Mouse (Mus musculus): ENCODE measurements around the gene Ptprg. TPM values are rescaled to one million over a fixed set of nuclear protein-coding genes. Genes with fewer than 3 reads are reported as not detected.
A peak's percentile ranks its signal among the peaks of the same experiment; 100 is the strongest.

Ptprg gene
- polyA plus RNA-seq, 1 experiment = 22.0 TPM

GRCm38 (mm10) chr14:11678201-11678600, 124.9 kb downstream of the Ptprg start:
- peaks cover 13% of the 10 kb centered on the region for H3K4me1 ChIP-seq (ENCODE audit: control insufficient read depth, insufficient read depth, low read length)
- H3K27me3 ChIP-seq (ENCODE audit: control insufficient read depth, insufficient read depth, low read length) = no peaks in the 10 kb centered on the region
- no peak overlapping the region for H3K4me3 ChIP-seq (replicated peaks; ENCODE audit: insufficient read depth, low read depth, low read length)
- no peak overlapping the region for H3K27ac ChIP-seq (ENCODE audit: insufficient read depth, low read length)
- TF ChIP-seq CTCF (IDR thresholded peaks at IDR 0.05; ENCODE audit: borderline replicate concordance, insufficient read depth, low read depth, low read length) (no peak), POLR2A (IDR thresholded peaks at IDR 0.05; ENCODE audit: borderline replicate concordance, insufficient read depth, low read length) (no peak)
- WGBS = 84% methylated on average over 4 of the region's 4 CpGs
- no peak for DNase-seq

DNA sequence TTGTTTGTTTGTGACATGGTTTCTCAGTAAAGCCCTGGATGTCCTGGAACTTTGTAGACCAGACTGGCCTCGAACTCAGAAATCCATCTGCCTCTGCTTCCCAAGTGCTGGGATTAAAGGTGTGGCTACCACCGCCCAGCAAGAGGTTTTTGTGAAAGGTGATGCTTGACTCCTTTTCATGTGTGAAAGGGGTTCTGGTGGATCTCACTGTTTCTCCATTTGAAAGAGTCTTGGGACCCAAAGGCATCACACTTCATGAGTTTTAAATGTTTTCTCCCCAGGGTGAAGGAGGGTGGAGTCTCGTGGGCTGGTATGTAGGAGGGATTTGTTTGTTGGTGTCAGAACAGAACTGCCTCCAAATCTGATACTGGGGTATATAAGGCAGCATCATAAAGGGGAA, 126.4 kb downstream of the Ptprg start:
- Histone ChIP-seq H3K4me3 (replicated peaks; ENCODE audit: insufficient read depth, low read depth, low read length) (no peak overlapping the region), H3K27ac (ENCODE audit: insufficient read depth, low read length) (no peak overlapping the region), H3K4me1 (ENCODE audit: control insufficient read depth, insufficient read depth, low read length) (peaks cover 14% of the 10 kb centered on the region), H3K27me3 (ENCODE audit: control insufficient read depth, insufficient read depth, low read length) (no peaks in the 10 kb centered on the region)
- DNase-seq = no peak
- TF ChIP-seq CTCF (IDR thresholded peaks at IDR 0.05; ENCODE audit: borderline replicate concordance, insufficient read depth, low read depth, low read length) = no peak
- no peak for TF ChIP-seq POLR2A (IDR thresholded peaks at IDR 0.05; ENCODE audit: borderline replicate concordance, insufficient read depth, low read length)
- 89% methylated on average over 3 of the region's 3 CpGs for WGBS

GRCm38 (mm10) chr14:11680621-11681020, 127.3 kb downstream of the Ptprg start:
- Histone ChIP-seq H3K4me3 (replicated peaks; ENCODE audit: insufficient read depth, low read depth, low read length) (no peak overlapping the region), H3K27me3 (ENCODE audit: control insufficient read depth, insufficient read depth, low read length) (no peaks in the 10 kb centered on the region), H3K4me1 (ENCODE audit: control insufficient read depth, insufficient read depth, low read length) (peaks cover 14% of the 10 kb centered on the region), H3K27ac (ENCODE audit: insufficient read depth, low read length) (no peak overlapping the region)
- WGBS = 93% methylated on average over 2 of the region's 2 CpGs
- TF ChIP-seq POLR2A (IDR thresholded peaks at IDR 0.05; ENCODE audit: borderline replicate concordance, insufficient read depth, low read length) (no peak), CTCF (IDR thresholded peaks at IDR 0.05; ENCODE audit: borderline replicate concordance, insufficient read depth, low read depth, low read length) (no peak)
- DNase-seq = no peak

GRCm38 (mm10) chr14:11682441-11682840, 129.1 kb downstream of the Ptprg start:
- no peak for TF ChIP-seq POLR2A (IDR thresholded peaks at IDR 0.05; ENCODE audit: borderline replicate concordance, insufficient read depth, low read length)
- H3K27ac ChIP-seq (ENCODE audit: insufficient read depth, low read length) = 0 out of 2 replicates have a peak overlapping the region, but pooled peaks have one; percentile 20
- WGBS = 23% methylated on average over 3 of the region's 3 CpGs
- H3K27me3 ChIP-seq (ENCODE audit: control insufficient read depth, insufficient read depth, low read length) = no peaks in the 10 kb centered on the region
- peak in 1 of 2 experiments; percentile 36 for DNase-seq
- no peak overlapping the region for H3K4me3 ChIP-seq (replicated peaks; ENCODE audit: insufficient read depth, low read depth, low read length)
- H3K4me1 ChIP-seq (ENCODE audit: control insufficient read depth, insufficient read depth, low read length) = peaks cover 10% of the 10 kb centered on the region

- peak overlapping the region; percentile 17; the same call in 1 of the 2 replicates for H3K27ac ChIP-seq (ENCODE audit: insufficient read depth, low read length)
- H3K4me1 ChIP-seq (ENCODE audit: control insufficient read depth, insufficient read depth, low read length) = peaks cover 15% of the 10 kb centered on the region
- no peaks in the 10 kb centered on the region for H3K27me3 ChIP-seq (ENCODE audit: control insufficient read depth, insufficient read depth, low read length)
- no peak overlapping the region for H3K4me3 ChIP-seq (replicated peaks; ENCODE audit: insufficient read depth, low read depth, low read length)
- TF ChIP-seq POLR2A (IDR thresholded peaks at IDR 0.05; ENCODE audit: borderline replicate concordance, insufficient read depth, low read length) (no peak), CTCF (IDR thresholded peaks at IDR 0.05; ENCODE audit: borderline replicate concordance, insufficient read depth, low read depth, low read length) (no peak)
- DNase-seq = peak; percentile 54 to 75
- WGBS = 39% methylated on average over 10 of the region's 10 CpGs
Measured at GRCm38 (mm10) chr14:11683386-11684081, 130.2 kb downstream of the Ptprg start.

DNA sequence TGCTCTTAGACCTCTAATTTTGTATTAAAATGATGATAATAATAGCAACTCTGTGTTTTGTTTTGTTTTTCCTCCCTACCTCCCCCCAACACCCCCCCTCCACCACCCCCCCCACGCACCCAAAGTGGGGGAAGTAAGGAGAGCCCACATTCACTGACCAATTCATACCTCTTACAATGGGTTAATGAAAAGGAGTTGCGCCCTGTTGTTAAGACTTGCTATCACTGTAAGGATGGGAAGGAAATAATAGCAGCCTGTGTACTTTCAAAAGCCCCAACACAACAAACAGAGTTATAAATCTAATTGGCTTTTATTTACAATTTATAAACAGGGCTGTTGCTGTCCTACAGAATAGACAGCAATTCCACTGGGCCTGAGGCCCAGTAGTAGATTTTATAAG, 130.8 kb downstream of the Ptprg start:
- TF ChIP-seq POLR2A (IDR thresholded peaks at IDR 0.05; ENCODE audit: borderline replicate concordance, insufficient read depth, low read length) (no peak), CTCF (IDR thresholded peaks at IDR 0.05; ENCODE audit: borderline replicate concordance, insufficient read depth, low read depth, low read length) (no peak)
- peaks cover 15% of the 10 kb centered on the region for H3K4me1 ChIP-seq (ENCODE audit: control insufficient read depth, insufficient read depth, low read length)
- 0 out of 2 replicates have a peak overlapping the region, but pooled peaks have one; percentile 17 for H3K27ac ChIP-seq (ENCODE audit: insufficient read depth, low read length)
- DNase-seq = no peak
- H3K4me3 ChIP-seq (replicated peaks; ENCODE audit: insufficient read depth, low read depth, low read length) = no peak overlapping the region
- H3K27me3 ChIP-seq (ENCODE audit: control insufficient read depth, insufficient read depth, low read length) = no peaks in the 10 kb centered on the region
- WGBS = 61% methylated on average over 2 of the region's 2 CpGs

DNA sequence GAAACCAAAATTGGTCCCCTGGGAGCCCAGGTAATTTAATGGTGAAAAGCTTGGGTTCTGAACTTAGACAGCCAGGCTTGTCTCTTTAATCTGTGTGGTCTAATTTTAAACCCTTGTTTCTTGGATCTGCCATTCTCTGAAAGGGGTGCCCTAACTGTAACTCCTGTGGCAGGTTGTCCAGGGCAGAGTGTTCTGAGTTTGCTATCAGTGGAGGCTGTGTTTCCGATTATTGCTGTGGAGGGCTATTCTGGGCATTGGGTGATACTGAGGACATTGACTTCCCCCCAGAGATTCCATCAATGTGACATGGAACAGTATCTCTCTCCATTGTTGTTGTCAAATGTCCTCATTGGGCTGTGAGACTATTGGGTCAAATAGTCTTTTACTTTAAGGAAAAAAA, 134.2 kb downstream of the Ptprg start:
- TF ChIP-seq CTCF (IDR thresholded peaks at IDR 0.05; ENCODE audit: borderline replicate concordance, insufficient read depth, low read depth, low read length) (no peak), POLR2A (IDR thresholded peaks at IDR 0.05; ENCODE audit: borderline replicate concordance, insufficient read depth, low read length) (no peak)
- no peak for DNase-seq
- 89% methylated on average over 1 of the region's 1 CpGs for WGBS
- Histone ChIP-seq H3K27ac (ENCODE audit: insufficient read depth, low read length) (no peak overlapping the region), H3K4me3 (replicated peaks; ENCODE audit: insufficient read depth, low read depth, low read length) (no peak overlapping the region), H3K27me3 (ENCODE audit: control insufficient read depth, insufficient read depth, low read length) (no peaks in the 10 kb centered on the region), H3K4me1 (ENCODE audit: control insufficient read depth, insufficient read depth, low read length) (peaks cover 11% of the 10 kb centered on the region)

- Histone ChIP-seq H3K27ac (ENCODE audit: insufficient read depth, low read length) (no peak overlapping the region), H3K4me3 (replicated peaks; ENCODE audit: insufficient read depth, low read depth, low read length) (no peak overlapping the region), H3K27me3 (ENCODE audit: control insufficient read depth, insufficient read depth, low read length) (no peaks in the 10 kb centered on the region), H3K4me1 (ENCODE audit: control insufficient read depth, insufficient read depth, low read length) (peaks cover 11% of the 10 kb centered on the region)
- no peak for DNase-seq
- WGBS = 75% methylated on average over 6 of the region's 6 CpGs
- TF ChIP-seq POLR2A (IDR thresholded peaks at IDR 0.05; ENCODE audit: borderline replicate concordance, insufficient read depth, low read length) (no peak), CTCF (IDR thresholded peaks at IDR 0.05; ENCODE audit: borderline replicate concordance, insufficient read depth, low read depth, low read length) (no peak)
Measured at GRCm38 (mm10) chr14:11688142-11688541, 134.8 kb downstream of the Ptprg start.

Data from cerebellum, adult 2 months (tissue).